Mouse (Mus musculus) urinary bladder, adult 18-20 months (tissue): ENCODE results near the gene Itprip.
"Not testable (repeated sequence)": the region's sequence is repeated elsewhere in the genome, so short reads cannot be mapped to it uniquely, and the experiment has no call there.

Experiments
- DNase-seq, 2 experiments: peaks; one replicate each; pipeline ENCODE4 v3.0.0; 2022; ENCODE audit warnings: low spot score in 2 of 2, mixed read lengths in 2 of 2

Gene Itprip

DNA sequence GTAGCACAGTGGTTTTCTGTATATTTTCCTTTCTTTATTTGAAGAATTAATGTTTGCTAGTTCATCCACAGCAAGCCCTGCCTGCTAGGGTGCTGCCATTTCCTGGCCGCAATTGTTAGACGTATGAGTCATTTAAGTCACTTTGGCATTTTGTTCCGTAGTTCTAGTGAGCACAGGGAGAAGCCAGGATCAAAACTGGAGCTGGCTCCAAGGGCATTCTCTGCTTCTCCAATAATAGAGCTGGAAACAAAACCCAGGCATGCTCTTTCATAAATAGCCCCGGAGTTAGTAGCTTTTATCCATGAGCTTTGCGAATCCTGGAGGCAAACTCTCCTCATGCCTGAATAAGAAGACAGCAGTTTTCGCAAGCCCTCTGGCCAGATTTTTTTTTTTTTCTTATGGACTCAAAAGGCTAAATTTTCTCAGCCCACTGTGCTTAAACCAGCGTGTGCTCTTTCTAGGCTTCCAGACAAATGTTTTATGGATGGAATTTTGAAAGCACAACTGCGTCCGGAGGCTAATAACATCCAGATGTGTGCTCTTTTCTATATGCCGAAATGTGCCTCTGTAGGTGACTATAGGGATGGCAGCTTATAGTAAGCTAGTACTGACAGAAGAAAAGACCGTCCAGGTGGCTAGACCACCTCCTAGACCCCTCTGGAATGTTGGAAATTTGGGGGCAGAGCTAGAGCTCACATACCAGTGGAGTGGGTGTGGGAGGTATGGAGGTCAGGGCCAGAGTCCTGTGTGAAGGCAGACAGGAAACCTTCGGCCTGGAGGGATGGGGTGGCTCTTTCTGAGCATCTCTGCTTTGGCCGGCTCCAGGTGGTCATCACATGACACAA lies 64.9 kb downstream of the Itprip start:
- DNase-seq, result no peak

DNA sequence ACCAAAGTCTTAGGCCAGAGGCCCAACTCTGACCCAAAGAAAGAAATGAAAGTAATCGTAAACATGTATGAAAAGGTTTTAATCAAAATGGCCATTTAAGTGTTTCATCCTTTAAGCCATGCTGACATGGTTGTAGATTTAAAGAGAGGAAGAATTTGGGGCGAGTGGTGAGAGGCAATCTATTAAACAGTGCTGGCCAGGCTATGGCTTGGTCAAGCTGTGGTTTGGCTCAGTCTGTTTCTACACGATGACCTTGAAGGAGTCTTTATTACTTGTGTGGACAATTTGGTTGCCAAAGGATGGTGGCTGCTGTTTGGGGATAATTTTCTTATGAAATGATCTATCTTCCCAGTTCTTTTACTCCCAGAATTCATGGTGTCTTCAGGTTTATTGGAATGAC lies 66.0 kb downstream of the Itprip start:
- DNase-seq, result no peak

DNA sequence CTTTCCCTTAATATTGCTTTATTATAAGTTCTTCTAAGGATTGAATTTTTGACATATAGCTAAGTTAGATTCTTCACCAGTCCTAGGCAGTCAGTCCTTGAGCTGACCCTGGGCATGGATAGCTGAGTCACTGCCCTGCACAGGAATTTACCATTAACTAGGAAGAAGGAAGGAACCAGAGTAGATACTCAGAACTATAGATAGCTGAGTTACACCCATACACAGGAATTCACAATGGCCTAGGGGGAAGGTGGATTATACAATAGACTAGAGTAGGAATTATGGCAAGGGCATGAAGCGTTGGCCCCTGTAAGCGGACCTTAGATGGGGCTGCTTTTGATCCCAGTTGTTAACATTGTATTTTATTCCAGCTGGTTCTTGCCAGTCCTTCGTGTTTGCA lies 67.0 kb downstream of the Itprip start:
- not testable (repeated sequence) for DNase-seq

DNA sequence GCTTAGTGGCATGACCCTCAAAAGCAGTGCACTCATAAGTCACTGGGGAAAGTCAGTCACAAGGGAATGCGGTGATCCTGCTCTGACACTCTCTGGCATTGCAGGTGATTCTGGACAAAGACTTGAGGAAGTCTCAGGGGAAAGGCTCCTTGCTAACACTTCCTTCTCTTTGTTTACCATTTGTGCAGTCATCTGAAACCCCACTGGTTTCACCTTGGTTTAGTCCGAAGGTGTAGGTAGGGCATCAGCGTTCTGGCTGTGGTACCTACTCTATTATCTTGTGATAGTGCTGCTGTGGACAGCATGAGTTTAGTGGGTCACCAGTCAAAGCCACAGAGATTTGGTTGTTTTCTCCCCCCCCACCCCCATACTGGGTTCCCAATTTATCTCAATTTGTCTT lies 69.4 kb downstream of the Itprip start:
- DNase-seq, result no peak
